Mouse (Mus musculus): ENCODE measurements at regions not wholly inside any gene's neighbourhood (a gene's known extent, or its start where the extent isn't known, plus 50 kb on each side); places are given as distances from the start of the nearest gene placed in this dataset.

GRCm38 (mm10) chr2:139032105-139032812 is 461.5 kb upstream of the Sptlc3 start:
- Histone ChIP-seq H3K27me3 (ENCODE audit: control insufficient read depth, insufficient read depth, insufficient read length) (no peaks in the 10 kb centered on the region), H3K4me3 (ENCODE audit: insufficient read depth, poor library complexity, severe bottlenecking) (no peak overlapping the region), H3K79me2 (ENCODE audit: control insufficient read depth, insufficient read depth) (no peaks in the 10 kb centered on the region), H3K36me3 (ENCODE audit: control insufficient read depth, insufficient read depth) (no peaks in the 10 kb centered on the region), H3K79me3 (ENCODE audit: low read depth) (no peaks in the 10 kb centered on the region), H3ac (ENCODE audit: control insufficient read depth, insufficient read length, low read depth) (no peak overlapping the region)
- TF ChIP-seq USF1 (IDR thresholded peaks at IDR 0.05; ENCODE audit: low read depth): no peak
- no peak for TF ChIP-seq MYOG (IDR thresholded peaks at IDR 0.05; ENCODE audit: control insufficient read depth, extremely low read depth, insufficient read length)
- no peak for TF ChIP-seq FOSL1 (IDR thresholded peaks at IDR 0.05; ENCODE audit: insufficient read depth, low read length, poor library complexity, severe bottlenecking)
- no peak for TF ChIP-seq MYOD1 (IDR thresholded peaks at IDR 0.05; ENCODE audit: control insufficient read depth, insufficient read length, low read depth)

GRCm38 (mm10) chr2:139034800-139035199 is 458.9 kb upstream of the Sptlc3 start:
- no peak overlapping the region for H3ac ChIP-seq (ENCODE audit: control insufficient read depth, insufficient read length, low read depth)
- no peaks in the 10 kb centered on the region for H3K79me2 ChIP-seq (ENCODE audit: control insufficient read depth, insufficient read depth)
- TF ChIP-seq CTCF (IDR thresholded peaks at IDR 0.05; ENCODE audit: control insufficient read depth, insufficient read depth, insufficient read length) (no peak), USF1 (IDR thresholded peaks at IDR 0.05; ENCODE audit: low read depth) (no peak), CEBPB (IDR thresholded peaks at IDR 0.05; ENCODE audit: low read depth) (no peak)
- H3K79me3 ChIP-seq (ENCODE audit: low read depth): no peaks in the 10 kb centered on the region
- H3K27me3 ChIP-seq (ENCODE audit: control insufficient read depth, insufficient read depth, insufficient read length): no peaks in the 10 kb centered on the region
- no peaks in the 10 kb centered on the region for H3K36me3 ChIP-seq (ENCODE audit: control insufficient read depth, insufficient read depth)
- no peak overlapping the region for H3K4me3 ChIP-seq (ENCODE audit: insufficient read depth, poor library complexity, severe bottlenecking)

- H3K36me3 ChIP-seq (ENCODE audit: control insufficient read depth, insufficient read depth): no peaks in the 10 kb centered on the region
- H3K79me2 ChIP-seq (ENCODE audit: control insufficient read depth, insufficient read depth): no peaks in the 10 kb centered on the region
- H3K4me3 ChIP-seq (ENCODE audit: insufficient read depth, poor library complexity, severe bottlenecking): no peak overlapping the region
- no peaks in the 10 kb centered on the region for H3K27me3 ChIP-seq (ENCODE audit: control insufficient read depth, insufficient read depth, insufficient read length)
- TF ChIP-seq FOSL1 (IDR thresholded peaks at IDR 0.05; ENCODE audit: insufficient read depth, low read length, poor library complexity, severe bottlenecking): no peak
- no peak for TF ChIP-seq CEBPB (IDR thresholded peaks at IDR 0.05; ENCODE audit: low read depth)
- no peak for TF ChIP-seq CTCF (IDR thresholded peaks at IDR 0.05; ENCODE audit: control insufficient read depth, insufficient read depth, insufficient read length)
- TF ChIP-seq USF1 (IDR thresholded peaks at IDR 0.05; ENCODE audit: low read depth): no peak
- no peak for TF ChIP-seq MAX (IDR thresholded peaks at IDR 0.05)
- TF ChIP-seq MYOG (IDR thresholded peaks at IDR 0.05; ENCODE audit: control insufficient read depth, extremely low read depth, insufficient read length): no peak
- TF ChIP-seq MYOD1 (IDR thresholded peaks at IDR 0.05; ENCODE audit: control insufficient read depth, insufficient read length, low read depth): no peak
- no peak overlapping the region for H3ac ChIP-seq (ENCODE audit: control insufficient read depth, insufficient read length, low read depth)
- no peaks in the 10 kb centered on the region for H3K79me3 ChIP-seq (ENCODE audit: low read depth)
Measured at GRCm38 (mm10) chr2:139041671-139042273, 451.9 kb upstream of the Sptlc3 start.

- Histone ChIP-seq H3K4me3 (ENCODE audit: insufficient read depth, poor library complexity, severe bottlenecking) (no peak overlapping the region), H3ac (ENCODE audit: control insufficient read depth, insufficient read length, low read depth) (no peak overlapping the region), H3K36me3 (ENCODE audit: control insufficient read depth, insufficient read depth) (no peaks in the 10 kb centered on the region), H3K27me3 (ENCODE audit: control insufficient read depth, insufficient read depth, insufficient read length) (no peaks in the 10 kb centered on the region), H3K79me2 (ENCODE audit: control insufficient read depth, insufficient read depth) (no peaks in the 10 kb centered on the region), H3K79me3 (ENCODE audit: low read depth) (no peaks in the 10 kb centered on the region)
- TF ChIP-seq MAX (IDR thresholded peaks at IDR 0.05): no peak
- TF ChIP-seq FOSL1 (IDR thresholded peaks at IDR 0.05; ENCODE audit: insufficient read depth, low read length, poor library complexity, severe bottlenecking): no peak
- no peak for TF ChIP-seq MYOG (IDR thresholded peaks at IDR 0.05; ENCODE audit: control insufficient read depth, extremely low read depth, insufficient read length)
- no peak for TF ChIP-seq CTCF (IDR thresholded peaks at IDR 0.05; ENCODE audit: control insufficient read depth, insufficient read depth, insufficient read length)
- no peak for TF ChIP-seq USF1 (IDR thresholded peaks at IDR 0.05; ENCODE audit: low read depth)
- no peak for TF ChIP-seq MYOD1 (IDR thresholded peaks at IDR 0.05; ENCODE audit: control insufficient read depth, insufficient read length, low read depth)
- no peak for TF ChIP-seq CEBPB (IDR thresholded peaks at IDR 0.05; ENCODE audit: low read depth)
Measured at GRCm38 (mm10) chr2:139044684-139045083, 449.0 kb upstream of the Sptlc3 start.

GRCm38 (mm10) chr2:139055249-139055648 is 438.5 kb upstream of the Sptlc3 start:
- Histone ChIP-seq H3K27me3 (ENCODE audit: control insufficient read depth, insufficient read depth, insufficient read length) (no peaks in the 10 kb centered on the region), H3K36me3 (ENCODE audit: control insufficient read depth, insufficient read depth) (no peaks in the 10 kb centered on the region), H3K79me3 (ENCODE audit: low read depth) (no peaks in the 10 kb centered on the region), H3K79me2 (ENCODE audit: control insufficient read depth, insufficient read depth) (no peaks in the 10 kb centered on the region), H3ac (ENCODE audit: control insufficient read depth, insufficient read length, low read depth) (no peak overlapping the region), H3K4me3 (ENCODE audit: insufficient read depth, poor library complexity, severe bottlenecking) (no peak overlapping the region)
- no peak for TF ChIP-seq USF1 (IDR thresholded peaks at IDR 0.05; ENCODE audit: low read depth)
- no peak for TF ChIP-seq MAX (IDR thresholded peaks at IDR 0.05)
- TF ChIP-seq FOSL1 (IDR thresholded peaks at IDR 0.05; ENCODE audit: insufficient read depth, low read length, poor library complexity, severe bottlenecking): no peak
- no peak for TF ChIP-seq MYOD1 (IDR thresholded peaks at IDR 0.05; ENCODE audit: control insufficient read depth, insufficient read length, low read depth)
- no peak for TF ChIP-seq MYOG (IDR thresholded peaks at IDR 0.05; ENCODE audit: control insufficient read depth, extremely low read depth, insufficient read length)
- no peak for TF ChIP-seq CEBPB (IDR thresholded peaks at IDR 0.05; ENCODE audit: low read depth)
- no peak for TF ChIP-seq CTCF (IDR thresholded peaks at IDR 0.05; ENCODE audit: control insufficient read depth, insufficient read depth, insufficient read length)
